Mouse (Mus musculus) MEL (cell line): ENCODE data around the gene Wdr18. TPM values are rescaled to one million over a fixed set of nuclear protein-coding genes. Genes with fewer than 3 reads are reported as not detected.

Experiments used
- DNase-seq: peaks from one replicate; pipeline ENCODE4 v3.0.0; 2011; ENCODE audit warnings: low read depth, low spot score
- H3K27ac ChIP-seq: 2 replicates; pipeline ENCODE4 v1.5.1; 2012; ENCODE audit warnings: low read depth, mild to moderate bottlenecking, control low read depth, low read length, moderate library complexity; ENCODE audit not compliant: control insufficient read depth
- H3K27me3 ChIP-seq, 2 experiments: fragments of 150-350 bp in 1 of 2; sonication (generic) in 1 of 2; 2 replicates each; pipeline ENCODE4 v1.6.1; 2012; ENCODE audit warnings: low read length in 2 of 2, mild to moderate bottlenecking in 2 of 2, improper control_type of control experiment in 1 of 2, moderate library complexity in 1 of 2; ENCODE audit not compliant: insufficient read depth in 2 of 2, control insufficient read depth in 1 of 2
- H3K36me3 ChIP-seq, 2 experiments: 2 replicates each; pipeline ENCODE4 v1.6.1; 2012 to 2014; ENCODE audit warnings: low read length in 2 of 2, improper control_type of control experiment in 1 of 2, inconsistent platforms in 1 of 2, mild to moderate bottlenecking in 1 of 2; ENCODE audit not compliant: insufficient read depth in 2 of 2, control insufficient read depth in 1 of 2
- H3K4me1 ChIP-seq, 2 experiments: fragments of 150-350 bp in 1 of 2; sonication (generic) in 1 of 2; 2 replicates each; pipeline ENCODE4 v1.6.1; 2012; ENCODE audit warnings: low read length in 2 of 2, improper control_type of control experiment in 1 of 2, mild to moderate bottlenecking in 1 of 2; ENCODE audit not compliant: insufficient read depth in 2 of 2, control insufficient read depth in 1 of 2
- H3K4me3 ChIP-seq, 2 experiments: fragments of 150-350 bp in 1 of 2; sonication (generic) in 1 of 2; 2 replicates each; pipeline ENCODE4 v1.5.1; 2012; ENCODE audit warnings: low read depth in 2 of 2, low read length in 2 of 2, mild to moderate bottlenecking in 2 of 2, moderate library complexity in 2 of 2, control low read depth in 1 of 2, improper control_type of control experiment in 1 of 2; ENCODE audit not compliant: control insufficient read depth in 1 of 2, insufficient read depth in 1 of 2
- H3K79me2 ChIP-seq: 2 replicates; pipeline ENCODE4 v1.6.1; 2012; ENCODE audit warnings: mild to moderate bottlenecking, low read length, moderate library complexity; ENCODE audit not compliant: control insufficient read depth, poor library complexity, insufficient read depth
- H3K9ac ChIP-seq: 2 replicates; pipeline ENCODE4 v1.6.1; 2012; ENCODE audit warnings: low read depth, mild to moderate bottlenecking, control low read depth, low read length, moderate library complexity; ENCODE audit not compliant: control insufficient read depth, poor library complexity, severe bottlenecking
- H3K9me3 ChIP-seq: fragments of 150-350 bp; sonication (generic); replicated peaks from 2 replicates; pipeline ENCODE4 v1.6.1; 2012; ENCODE audit warnings: mild to moderate bottlenecking, low read length, improper control_type of control experiment, moderate library complexity; ENCODE audit not compliant: insufficient read depth
- BHLHE40 ChIP-seq: IDR thresholded peaks from 2 replicates; pipeline ENCODE4 v1.6.1; 2012; ENCODE audit warnings: low read depth, mild to moderate bottlenecking, inconsistent platforms, low read length, improper control_type of control experiment, borderline replicate concordance
- EP300 ChIP-seq, 2 experiments: IDR thresholded peaks; 2 replicates each; pipeline ENCODE4 v1.6.1; 2011; ENCODE audit warnings: improper control_type of control experiment in 2 of 2, low read length in 2 of 2, low read depth in 1 of 2, mild to moderate bottlenecking in 1 of 2
- ETS1 ChIP-seq: IDR thresholded peaks from 2 replicates; pipeline ENCODE4 v1.6.1; 2012; ENCODE audit warnings: low read depth, mild to moderate bottlenecking, inconsistent platforms, low read length, improper control_type of control experiment, moderate library complexity
- GABPA ChIP-seq: IDR thresholded peaks from 2 replicates; pipeline ENCODE4 v1.6.1; 2012; ENCODE audit warnings: low read depth, mild to moderate bottlenecking, inconsistent platforms, low read length, improper control_type of control experiment, moderate library complexity
- HCFC1 ChIP-seq: IDR thresholded peaks from 2 replicates; pipeline ENCODE4 v1.6.1; 2012; ENCODE audit warnings: low read depth, mild to moderate bottlenecking, inconsistent platforms, low read length, improper control_type of control experiment, moderate library complexity
- MAZ ChIP-seq: IDR thresholded peaks from 2 replicates; pipeline ENCODE4 v1.6.1; 2012; ENCODE audit warnings: low read depth, mild to moderate bottlenecking, inconsistent platforms, low read length, improper control_type of control experiment
- MXI1 ChIP-seq: IDR thresholded peaks from 2 replicates; pipeline ENCODE4 v1.6.1; 2011; ENCODE audit warnings: mild to moderate bottlenecking, low read depth, low read length, improper control_type of control experiment
- NELFE ChIP-seq: IDR thresholded peaks from 2 replicates; pipeline ENCODE4 v1.6.1; 2011; ENCODE audit warnings: low read depth, low read length, improper control_type of control experiment
- NRF1 ChIP-seq: IDR thresholded peaks from 2 replicates; pipeline ENCODE4 v1.6.1; 2014; ENCODE audit warnings: low read depth, mild to moderate bottlenecking, inconsistent platforms, low read length, improper control_type of control experiment, moderate library complexity; ENCODE audit not compliant: poor library complexity, insufficient read depth, severe bottlenecking
- RAD21 ChIP-seq: IDR thresholded peaks from 2 replicates; pipeline ENCODE4 v1.6.1; 2011; ENCODE audit warnings: mild to moderate bottlenecking, low read depth, low read length, improper control_type of control experiment
- RCOR1 ChIP-seq: IDR thresholded peaks from 2 replicates; pipeline ENCODE4 v1.6.1; 2012; ENCODE audit warnings: low read depth, mild to moderate bottlenecking, inconsistent platforms, low read length, improper control_type of control experiment
- SIN3A ChIP-seq: IDR thresholded peaks from 2 replicates; pipeline ENCODE4 v1.6.1; 2012; ENCODE audit warnings: low read length, improper control_type of control experiment, inconsistent platforms
- SMC3 ChIP-seq: IDR thresholded peaks from 2 replicates; pipeline ENCODE4 v1.6.1; 2011; ENCODE audit warnings: low read depth, low read length, improper control_type of control experiment
- TAL1 ChIP-seq: IDR thresholded peaks from 2 replicates; pipeline ENCODE4 v1.6.1; 2012; ENCODE audit warnings: mild to moderate bottlenecking, inconsistent platforms, low read length, moderate library complexity, mixed read lengths
- TCF12 ChIP-seq: IDR thresholded peaks from 2 replicates; pipeline ENCODE4 v1.6.1; 2014; ENCODE audit warnings: low read depth, mild to moderate bottlenecking, inconsistent platforms, low read length, improper control_type of control experiment, moderate library complexity
- ZC3H11A ChIP-seq: IDR thresholded peaks from 2 replicates; pipeline ENCODE4 v1.6.1; 2012; ENCODE audit warnings: low read depth, mild to moderate bottlenecking, inconsistent platforms, low read length, improper control_type of control experiment
- ZNF384 ChIP-seq: IDR thresholded peaks from 2 replicates; pipeline ENCODE4 v1.6.1; 2012; ENCODE audit warnings: low read depth, mild to moderate bottlenecking, inconsistent platforms, low read length, improper control_type of control experiment
- polyA plus RNA-seq, 2 experiments: library from polyadenylated mRNA; stranded (reverse) in 1 of 2; unstranded in 1 of 2; fragments of >175 nt in 1 of 2; fragments of >200 nt in 1 of 2; gene quantifications; 2 replicates each; pipeline versions ENCODE4 v1.2.1 to v1.2.4; 2012; ENCODE audit warnings: low replicate concordance in 2 of 2, low read depth in 1 of 2; ENCODE audit not compliant: insufficient read length in 2 of 2, insufficient read depth in 1 of 2, missing spikeins in 1 of 2
- total RNA-seq: library from RNA; depleted of rRNA; stranded (reverse); fragments of 300-350 nt; gene quantifications from 2 replicates; pipeline ENCODE4 v1.2.3, GENCODE M21; 2012

Wdr18 gene
- total and polyA plus RNA-seq, 3 experiments, result 89.5 to 107 TPM; not detected in 1

- Histone ChIP-seq H3K79me2 (peaks cover 9% of the 10 kb centered on the region), H3K9ac (no peak overlapping the region), H3K4me1 (0 out of 4 replicates have a peak, but pooled peaks cover 0 to 2% of the 10 kb centered on the region in 2 experiments), H3K36me3 (no peaks in the 10 kb centered on the region), H3K27me3 (no peaks in the 10 kb centered on the region), H3K4me3 (no peak overlapping the region), H3K27ac (no peak overlapping the region), H3K9me3 (no peaks in the 10 kb centered on the region)
- no peak for TF ChIP-seq HCFC1
- no peak for DNase-seq
These were observed 29.1 kb upstream of the Wdr18 start for GRCm38 (mm10) chr10:79930826-79931186.

DNA sequence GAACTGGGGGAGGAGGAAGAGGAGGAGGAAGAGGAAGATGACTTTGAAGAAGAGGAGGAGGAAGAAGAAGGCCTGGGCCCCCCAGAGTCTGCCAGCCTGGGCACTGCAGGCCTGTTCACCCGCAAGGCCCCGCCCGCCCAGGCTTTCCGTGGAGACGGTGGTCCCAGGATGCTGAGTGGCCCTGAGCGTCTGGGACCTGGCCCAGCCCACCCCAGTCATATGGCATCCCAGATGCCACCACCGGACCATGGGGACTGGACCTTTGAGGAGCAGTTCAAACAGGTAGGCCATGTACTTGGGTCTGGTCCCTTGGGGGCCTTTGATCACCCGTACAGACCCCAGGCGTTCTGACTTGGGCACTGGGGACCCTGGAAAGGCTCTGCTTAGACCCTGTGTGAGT, 28.2 kb upstream of the Wdr18 start:
- H3K27me3 ChIP-seq, result no peaks in the 10 kb centered on the region
- H3K79me2 ChIP-seq, result peaks cover 9% of the 10 kb centered on the region
- TF ChIP-seq ETS1 (no peak), EP300 (IDR thresholded peaks at IDR 0.05; ENCODE audit: low read depth in 1 of 2, low read length in 2 of 2) (no peak), TCF12 (no peak), SMC3 (no peak), RCOR1 (no peak), RAD21 (no peak), BHLHE40 (no peak), HCFC1 (no peak), ZC3H11A (no peak), NELFE (no peak), TAL1 (no peak), MAZ (no peak), ZNF384 (no peak), GABPA (no peak), MXI1 (no peak)
- no peak overlapping the region for H3K9ac ChIP-seq
- H3K36me3 ChIP-seq, result no peaks in the 10 kb centered on the region
- DNase-seq, result no peak
- no peak overlapping the region for H3K4me3 ChIP-seq
- H3K9me3 ChIP-seq, result no peaks in the 10 kb centered on the region
- no peaks in the 10 kb centered on the region for H3K4me1 ChIP-seq
- H3K27ac ChIP-seq, result no peak overlapping the region

DNA sequence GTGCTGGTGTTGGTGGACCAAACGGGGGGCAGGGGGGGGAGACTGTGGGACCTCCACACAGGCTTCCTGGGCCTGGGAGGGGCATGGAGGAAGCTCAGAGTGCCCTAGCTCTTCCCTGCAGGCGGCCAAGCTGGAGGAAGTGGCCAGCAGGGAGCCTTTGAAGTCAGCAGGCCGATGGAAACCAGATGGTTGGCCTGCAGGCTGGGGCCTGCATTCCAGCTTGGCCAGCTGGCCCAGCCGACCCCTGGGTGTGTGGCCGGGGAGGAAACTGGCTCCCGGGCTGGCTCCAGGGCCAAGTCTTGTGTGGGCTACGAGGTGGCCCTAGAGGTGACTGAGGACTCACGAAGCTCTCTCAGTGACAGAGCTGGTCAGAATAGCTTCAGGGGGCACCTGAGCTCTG, 27.2 kb upstream of the Wdr18 start:
- DNase-seq, result no peak
- Histone ChIP-seq H3K4me1 (no peaks in the 10 kb centered on the region), H3K4me3 (no peak overlapping the region), H3K27ac (no peak overlapping the region), H3K79me2 (peaks cover 3% of the 10 kb centered on the region; the same call in 1 of the 2 replicates), H3K27me3 (no peaks in the 10 kb centered on the region), H3K9ac (no peak overlapping the region), H3K9me3 (no peaks in the 10 kb centered on the region), H3K36me3 (no peaks in the 10 kb centered on the region)
- TF ChIP-seq NRF1, result no peak
- TF ChIP-seq SIN3A, result no peak
- no peak for TF ChIP-seq MXI1
